Mouse (Mus musculus): ENCODE measurements at regions not wholly inside any gene's neighbourhood (a gene's known extent, or its start where the extent isn't known, plus 50 kb on each side); places are given as distances from the start of the nearest gene placed in this dataset.

DNA sequence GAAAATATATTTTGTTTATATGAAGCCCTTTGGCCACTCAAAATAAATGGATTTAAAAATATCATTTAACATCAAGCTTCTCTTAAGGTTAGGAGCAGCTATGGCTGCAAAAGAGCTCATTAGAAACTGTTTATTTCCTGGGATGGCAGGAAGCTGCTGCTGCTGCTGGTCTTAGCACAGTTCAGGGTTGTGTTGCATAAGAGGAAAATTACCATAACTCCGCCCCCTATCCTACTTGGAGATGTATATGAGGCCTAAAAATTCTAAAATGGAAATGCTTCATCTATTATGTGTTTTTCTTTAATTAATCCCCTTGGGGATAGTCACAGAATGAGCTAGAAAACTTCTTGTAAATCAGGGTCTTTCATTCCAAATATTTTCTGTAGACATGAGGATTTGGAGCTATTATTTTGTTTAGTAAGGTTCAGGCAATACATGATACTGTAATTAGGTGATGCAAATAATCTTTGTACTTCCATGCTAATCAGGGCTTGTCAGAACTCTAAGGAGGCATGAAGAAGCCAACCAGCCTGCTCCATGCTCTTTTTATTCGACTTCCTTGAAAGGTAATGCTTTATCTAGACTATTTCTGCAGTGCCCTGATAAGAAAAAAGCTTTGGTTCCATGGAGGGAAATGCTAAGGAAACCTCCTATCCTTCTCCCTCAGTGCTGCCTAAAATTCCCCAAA lies 85.6 kb upstream of the Abcb5 start:
- no peaks in the 10 kb centered on the region for H3K36me3 ChIP-seq (ENCODE audit: control insufficient read depth, insufficient read depth, low read length)
- no peaks in the 10 kb centered on the region for H3K27me3 ChIP-seq (ENCODE audit: control insufficient read depth, insufficient read depth, low read length)
- no peaks in the 10 kb centered on the region for H3K9me3 ChIP-seq (ENCODE audit: control insufficient read depth, low read length)
- no peak overlapping the region for H3K4me3 ChIP-seq (ENCODE audit: low read depth, low read length)
- ATAC-seq (ENCODE audit: low read depth), result no peak
- no peak overlapping the region for H3K27ac ChIP-seq (ENCODE audit: low read depth, low read length)
- no peak overlapping the region for H3K9ac ChIP-seq (replicated peaks; ENCODE audit: low read depth, low read length)
- 62% methylated on average over 2 of the region's 2 CpGs for WGBS
- no peaks in the 10 kb centered on the region for H3K4me1 ChIP-seq (ENCODE audit: control insufficient read depth, insufficient read depth, low read length)
- H3K4me2 ChIP-seq (ENCODE audit: low read depth, low read length), result no peak overlapping the region

- no peak overlapping the region for H3K4me3 ChIP-seq (ENCODE audit: low read depth, low read length)
- H3K27me3 ChIP-seq (ENCODE audit: control insufficient read depth, insufficient read depth, low read length), result no peaks in the 10 kb centered on the region
- H3K4me1 ChIP-seq (ENCODE audit: control insufficient read depth, insufficient read depth, low read length), result no peaks in the 10 kb centered on the region
- no peak overlapping the region for H3K9ac ChIP-seq (replicated peaks; ENCODE audit: low read depth, low read length)
- H3K36me3 ChIP-seq (ENCODE audit: control insufficient read depth, insufficient read depth, low read length), result no peaks in the 10 kb centered on the region
- no peak overlapping the region for H3K27ac ChIP-seq (ENCODE audit: low read depth, low read length)
- 96% methylated on average over 3 of the region's 3 CpGs for WGBS
- no peaks in the 10 kb centered on the region for H3K9me3 ChIP-seq (ENCODE audit: control insufficient read depth, low read length)
- H3K4me2 ChIP-seq (ENCODE audit: low read depth, low read length), result no peak overlapping the region
- ATAC-seq (ENCODE audit: low read depth), result no peak
Measured at GRCm38 (mm10) chr12:119038306-119038705, 72.1 kb upstream of the Abcb5 start.

DNA sequence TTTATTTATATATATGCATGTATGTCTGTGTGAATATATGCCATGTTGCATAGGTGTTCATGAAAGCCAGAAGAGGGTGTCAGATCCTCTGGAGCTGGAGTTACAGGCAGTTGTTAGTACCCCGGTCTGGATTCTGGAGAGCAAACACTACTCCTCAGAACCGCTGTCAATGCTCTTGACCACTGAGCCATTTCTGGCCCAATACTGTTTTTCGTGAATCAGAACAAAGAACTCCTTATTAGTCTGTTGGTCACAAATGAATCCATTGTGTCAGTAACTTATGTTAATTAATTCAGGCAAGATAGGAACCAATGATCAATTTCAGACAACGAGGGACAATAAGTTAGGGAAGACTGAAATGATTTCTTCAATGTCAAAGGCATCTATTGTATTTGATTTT lies 68.6 kb upstream of the Abcb5 start:
- no peak overlapping the region for H3K27ac ChIP-seq (ENCODE audit: low read depth, low read length)
- H3K4me3 ChIP-seq (ENCODE audit: low read depth, low read length), result no peak overlapping the region
- no peaks in the 10 kb centered on the region for H3K4me1 ChIP-seq (ENCODE audit: control insufficient read depth, insufficient read depth, low read length)
- WGBS, result 72% methylated on average over 4 of the region's 4 CpGs
- H3K4me2 ChIP-seq (ENCODE audit: low read depth, low read length), result no peak overlapping the region
- H3K9ac ChIP-seq (replicated peaks; ENCODE audit: low read depth, low read length), result no peak overlapping the region
- H3K36me3 ChIP-seq (ENCODE audit: control insufficient read depth, insufficient read depth, low read length), result no peaks in the 10 kb centered on the region
- no peaks in the 10 kb centered on the region for H3K9me3 ChIP-seq (ENCODE audit: control insufficient read depth, low read length)
- no peak for ATAC-seq (ENCODE audit: low read depth)
- no peaks in the 10 kb centered on the region for H3K27me3 ChIP-seq (ENCODE audit: control insufficient read depth, insufficient read depth, low read length)

DNA sequence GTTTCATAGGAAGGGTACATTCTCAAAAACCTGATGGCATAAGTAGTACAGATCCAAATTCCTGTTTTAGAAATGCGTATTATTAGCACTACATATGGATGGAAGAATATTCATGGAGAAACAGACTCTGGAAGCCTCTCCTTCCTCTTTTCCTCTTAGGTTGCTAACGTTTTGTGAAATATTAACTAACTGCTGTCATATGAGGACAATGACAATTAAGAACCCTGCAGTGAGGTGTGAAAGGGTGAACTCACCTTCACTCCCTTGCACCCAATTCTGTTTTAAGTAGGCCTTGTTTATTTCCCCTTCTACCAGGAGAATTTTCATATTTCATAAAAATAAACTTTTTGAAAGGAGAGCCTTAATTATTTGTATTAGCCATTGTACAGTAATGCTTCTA lies 62.5 kb upstream of the Abcb5 start:
- no peaks in the 10 kb centered on the region for H3K27me3 ChIP-seq (ENCODE audit: control insufficient read depth, insufficient read depth, low read length)
- H3K4me3 ChIP-seq (ENCODE audit: low read depth, low read length), result no peak overlapping the region
- ATAC-seq (ENCODE audit: low read depth), result no peak
- H3K4me1 ChIP-seq (ENCODE audit: control insufficient read depth, insufficient read depth, low read length), result no peaks in the 10 kb centered on the region
- H3K27ac ChIP-seq (ENCODE audit: low read depth, low read length), result no peak overlapping the region
- no peaks in the 10 kb centered on the region for H3K36me3 ChIP-seq (ENCODE audit: control insufficient read depth, insufficient read depth, low read length)
- no peaks in the 10 kb centered on the region for H3K9me3 ChIP-seq (ENCODE audit: control insufficient read depth, low read length)
- H3K4me2 ChIP-seq (ENCODE audit: low read depth, low read length), result no peak overlapping the region
- 51% methylated on average over 2 of the region's 2 CpGs for WGBS
- H3K9ac ChIP-seq (replicated peaks; ENCODE audit: low read depth, low read length), result no peak overlapping the region

DNA sequence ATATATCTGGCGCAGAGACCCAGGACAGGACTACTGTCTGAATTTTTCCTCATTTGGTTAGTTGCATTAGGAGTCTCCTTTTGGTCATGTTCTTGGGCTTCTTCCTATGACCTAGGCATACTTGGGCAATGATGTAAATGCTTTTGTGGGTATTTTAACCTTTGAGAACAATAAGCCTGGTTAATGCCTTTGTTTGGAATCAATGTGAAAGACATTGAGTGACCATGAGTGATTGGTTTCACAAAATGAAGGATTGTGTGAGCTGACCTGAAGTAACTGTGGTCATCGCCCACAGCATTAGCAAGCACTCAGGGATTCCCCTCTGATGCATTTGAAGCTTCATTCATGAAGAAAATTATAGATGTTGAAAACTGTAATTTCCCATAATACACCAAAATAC lies 61.9 kb upstream of the Abcb5 start:
- Histone ChIP-seq H3K9me3 (ENCODE audit: control insufficient read depth, low read length) (no peaks in the 10 kb centered on the region), H3K27me3 (ENCODE audit: control insufficient read depth, insufficient read depth, low read length) (no peaks in the 10 kb centered on the region), H3K27ac (ENCODE audit: low read depth, low read length) (no peak overlapping the region), H3K4me3 (ENCODE audit: low read depth, low read length) (no peak overlapping the region), H3K4me1 (ENCODE audit: control insufficient read depth, insufficient read depth, low read length) (no peaks in the 10 kb centered on the region), H3K4me2 (ENCODE audit: low read depth, low read length) (no peak overlapping the region), H3K9ac (replicated peaks; ENCODE audit: low read depth, low read length) (no peak overlapping the region), H3K36me3 (ENCODE audit: control insufficient read depth, insufficient read depth, low read length) (no peaks in the 10 kb centered on the region)
- WGBS, result 53% methylated on average over 2 of the region's 2 CpGs
- no peak for ATAC-seq (ENCODE audit: low read depth)

- no peaks in the 10 kb centered on the region for H3K9me3 ChIP-seq (ENCODE audit: control insufficient read depth, low read length)
- H3K4me1 ChIP-seq (ENCODE audit: control insufficient read depth, insufficient read depth, low read length), result no peaks in the 10 kb centered on the region
- H3K4me2 ChIP-seq (ENCODE audit: low read depth, low read length), result no peak overlapping the region
- ATAC-seq (ENCODE audit: low read depth), result no peak
- no peak overlapping the region for H3K9ac ChIP-seq (replicated peaks; ENCODE audit: low read depth, low read length)
- H3K4me3 ChIP-seq (ENCODE audit: low read depth, low read length), result no peak overlapping the region
- no peaks in the 10 kb centered on the region for H3K27me3 ChIP-seq (ENCODE audit: control insufficient read depth, insufficient read depth, low read length)
- no peaks in the 10 kb centered on the region for H3K36me3 ChIP-seq (ENCODE audit: control insufficient read depth, insufficient read depth, low read length)
- no peak overlapping the region for H3K27ac ChIP-seq (ENCODE audit: low read depth, low read length)
- 61% methylated on average over 4 of the region's 4 CpGs for WGBS
Measured at GRCm38 (mm10) chr12:119027701-119028100, 61.5 kb upstream of the Abcb5 start.

DNA sequence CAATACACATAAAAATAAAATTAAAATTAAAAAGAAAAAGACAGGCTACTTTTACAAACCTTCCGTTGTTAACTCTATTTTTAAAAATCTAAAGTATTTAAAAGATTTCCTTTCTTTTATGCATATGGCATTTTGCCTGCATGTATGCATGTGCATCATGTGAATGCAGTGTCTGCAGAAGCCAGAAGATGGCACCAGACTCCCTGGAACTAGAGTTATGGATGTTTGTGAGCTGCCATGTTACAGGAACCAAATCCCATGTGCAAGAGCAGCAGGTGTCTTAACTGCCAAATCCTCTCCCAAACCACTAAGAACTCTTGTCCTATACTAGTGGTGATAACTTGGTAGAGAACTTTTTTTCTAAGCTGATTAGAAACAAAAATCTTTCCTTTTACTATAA lies 60.1 kb upstream of the Abcb5 start:
- no peak for ATAC-seq (ENCODE audit: low read depth)
- H3K4me1 ChIP-seq (ENCODE audit: control insufficient read depth, insufficient read depth, low read length), result no peaks in the 10 kb centered on the region
- H3K4me2 ChIP-seq (ENCODE audit: low read depth, low read length), result no peak overlapping the region
- H3K4me3 ChIP-seq (ENCODE audit: low read depth, low read length), result no peak overlapping the region
- no peaks in the 10 kb centered on the region for H3K36me3 ChIP-seq (ENCODE audit: control insufficient read depth, insufficient read depth, low read length)
- no peak overlapping the region for H3K9ac ChIP-seq (replicated peaks; ENCODE audit: low read depth, low read length)
- 60% methylated on average over 1 of the region's 1 CpGs for WGBS
- H3K27me3 ChIP-seq (ENCODE audit: control insufficient read depth, insufficient read depth, low read length), result no peaks in the 10 kb centered on the region
- H3K27ac ChIP-seq (ENCODE audit: low read depth, low read length), result no peak overlapping the region
- H3K9me3 ChIP-seq (ENCODE audit: control insufficient read depth, low read length), result no peaks in the 10 kb centered on the region

GRCm38 (mm10) chr12:119024063-119024462 lies 57.8 kb upstream of the Abcb5 start:
- Histone ChIP-seq H3K4me1 (ENCODE audit: control insufficient read depth, insufficient read depth, low read length) (no peaks in the 10 kb centered on the region), H3K9ac (replicated peaks; ENCODE audit: low read depth, low read length) (no peak overlapping the region), H3K36me3 (ENCODE audit: control insufficient read depth, insufficient read depth, low read length) (no peaks in the 10 kb centered on the region), H3K9me3 (ENCODE audit: control insufficient read depth, low read length) (no peaks in the 10 kb centered on the region), H3K4me3 (ENCODE audit: low read depth, low read length) (no peak overlapping the region), H3K4me2 (ENCODE audit: low read depth, low read length) (no peak overlapping the region), H3K27me3 (ENCODE audit: control insufficient read depth, insufficient read depth, low read length) (no peaks in the 10 kb centered on the region), H3K27ac (ENCODE audit: low read depth, low read length) (no peak overlapping the region)
- no peak for ATAC-seq (ENCODE audit: low read depth)
- WGBS, result 83% methylated on average over 1 of the region's 1 CpGs

All from neural tube, embryonic 14.5 days (tissue).